Mouse (Mus musculus) liver, adult 2 months (tissue): ENCODE measurements at regions not wholly inside any gene's neighbourhood (a gene's known extent, or its start where the extent isn't known, plus 50 kb on each side); places are given as distances from the start of the nearest gene placed in this dataset.

Experiments used
- DNase-seq: peaks from one replicate; pipeline ENCODE4 v3.0.0-alpha.2; 2011; ENCODE audit warnings: low read depth, low spot score; ENCODE audit errors: extremely low read depth
- H3K27ac ChIP-seq: fragments of 200-500 bp; replicated peaks from 2 replicates; pipeline ENCODE4 v1.5.1; 2012; ENCODE audit warnings: low read depth, mild to moderate bottlenecking, control low read depth, inconsistent platforms, low read length; ENCODE audit not compliant: insufficient read depth
- H3K27me3 ChIP-seq: fragments of 200-500 bp; 2 replicates; pipeline ENCODE4 v1.6.1; 2012; ENCODE audit warnings: mild to moderate bottlenecking, moderate library complexity, low read length, inconsistent platforms; ENCODE audit not compliant: control insufficient read depth, insufficient read depth
- H3K36me3 ChIP-seq: fragments of 200-500 bp; 2 replicates; pipeline ENCODE4 v1.6.1; 2012; ENCODE audit warnings: low read length, inconsistent platforms; ENCODE audit not compliant: control insufficient read depth, insufficient read depth
- H3K4me1 ChIP-seq: fragments of 200-500 bp; 2 replicates; pipeline ENCODE4 v1.6.1; 2011; ENCODE audit warnings: low read length; ENCODE audit not compliant: control insufficient read depth, insufficient read depth
- H3K4me3 ChIP-seq: fragments of 200-500 bp; 2 replicates; pipeline ENCODE4 v1.5.1; 2011; ENCODE audit warnings: low read depth, mild to moderate bottlenecking, control low read depth, low read length, moderate library complexity; ENCODE audit not compliant: insufficient read depth
- H3K79me2 ChIP-seq: fragments of 200-500 bp; 2 replicates; pipeline ENCODE4 v1.6.1; 2012; ENCODE audit warnings: inconsistent platforms, mild to moderate bottlenecking, low read length, moderate library complexity; ENCODE audit not compliant: control insufficient read depth, insufficient read depth
- H3K9ac ChIP-seq: fragments of 200-500 bp; 2 replicates; pipeline ENCODE4 v1.6.1; 2012; ENCODE audit warnings: low read depth, mild to moderate bottlenecking, control low read depth, inconsistent platforms, low read length
- CTCF ChIP-seq: fragments of 200-500 bp; IDR thresholded peaks from 2 replicates; pipeline ENCODE4 v1.5.1; 2011; ENCODE audit warnings: low read depth, low read length, control low read depth
- POLR2A ChIP-seq: fragments of 200-500 bp; IDR thresholded peaks from 2 replicates; pipeline ENCODE4 v1.6.1; 2011; ENCODE audit warnings: low read length, control low read depth; ENCODE audit not compliant: insufficient read depth; ENCODE audit errors: extremely low read depth
- WGBS: fragments of 180-500 bp; shearing (Covaris S2); methylation state at CpG from one replicate; pipeline ENCODE4 v1.1.7; 2018; 5-methylcytosine and 5-hydroxymethylcytosine counted together

- Histone ChIP-seq H3K9ac (no peak overlapping the region), H3K36me3 (no peaks in the 10 kb centered on the region), H3K4me1 (no peaks in the 10 kb centered on the region), H3K79me2 (no peaks in the 10 kb centered on the region), H3K27me3 (no peaks in the 10 kb centered on the region), H3K27ac (no peak overlapping the region), H3K4me3 (no peak overlapping the region)
- no peak for DNase-seq
- TF ChIP-seq POLR2A = no peak
- TF ChIP-seq CTCF = no peak
Observed at GRCm38 (mm10) chr1:113288242-113288641, 1423.5 kb upstream of the Dsel start.

GRCm38 (mm10) chr1:113284122-113284521 is 1419.4 kb upstream of the Dsel start:
- TF ChIP-seq CTCF (no peak), POLR2A (no peak)
- H3K4me1 ChIP-seq = no peaks in the 10 kb centered on the region
- H3K4me3 ChIP-seq = no peak overlapping the region
- no peaks in the 10 kb centered on the region for H3K36me3 ChIP-seq
- no peaks in the 10 kb centered on the region for H3K27me3 ChIP-seq
- H3K27ac ChIP-seq = no peak overlapping the region
- H3K79me2 ChIP-seq = no peaks in the 10 kb centered on the region
- no peak for DNase-seq
- H3K9ac ChIP-seq = no peak overlapping the region

- no peak for TF ChIP-seq CTCF
- no peak for TF ChIP-seq POLR2A
- Histone ChIP-seq H3K36me3 (no peaks in the 10 kb centered on the region), H3K27ac (no peak overlapping the region), H3K4me3 (no peak overlapping the region), H3K9ac (no peak overlapping the region), H3K27me3 (no peaks in the 10 kb centered on the region), H3K79me2 (no peaks in the 10 kb centered on the region), H3K4me1 (no peaks in the 10 kb centered on the region)
- DNase-seq = no peak
Observed at GRCm38 (mm10) chr1:113259421-113259820, 1394.7 kb upstream of the Dsel start.

DNA sequence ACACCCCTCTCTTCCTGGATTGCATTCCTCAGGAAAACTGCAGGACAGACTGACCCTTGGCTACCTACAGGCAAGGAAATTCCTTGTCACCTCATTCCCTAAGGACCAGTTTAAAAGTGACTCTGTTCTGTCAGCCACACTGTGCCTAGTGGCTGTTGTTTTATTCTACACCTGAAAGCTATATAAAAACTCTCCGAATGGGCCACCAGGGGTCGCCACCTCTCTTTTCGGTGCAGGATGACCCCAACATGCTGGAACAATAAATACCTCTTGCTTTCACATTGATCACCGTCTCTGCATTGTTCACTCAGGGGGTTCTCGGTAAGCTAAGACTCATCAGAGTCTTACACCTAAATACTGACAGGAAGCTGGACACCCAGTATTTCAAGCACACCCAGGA is 1382.6 kb upstream of the Dsel start:
- H3K4me3 ChIP-seq = no peak overlapping the region
- H3K9ac ChIP-seq = no peak overlapping the region
- no peaks in the 10 kb centered on the region for H3K36me3 ChIP-seq
- WGBS = 74% methylated on average over 5 of the region's 5 CpGs
- TF ChIP-seq POLR2A (no peak), CTCF (no peak)
- no peaks in the 10 kb centered on the region for H3K4me1 ChIP-seq
- no peaks in the 10 kb centered on the region for H3K27me3 ChIP-seq
- no peak for DNase-seq
- H3K27ac ChIP-seq = no peak overlapping the region
- H3K79me2 ChIP-seq = no peaks in the 10 kb centered on the region

GRCm38 (mm10) chr1:113210095-113210494 is 1345.4 kb upstream of the Dsel start:
- H3K4me3 ChIP-seq = no peak overlapping the region
- H3K27ac ChIP-seq = no peak overlapping the region
- no peaks in the 10 kb centered on the region for H3K4me1 ChIP-seq
- H3K9ac ChIP-seq = no peak overlapping the region
- TF ChIP-seq CTCF = no peak
- no peak for TF ChIP-seq POLR2A
- no peaks in the 10 kb centered on the region for H3K27me3 ChIP-seq
- DNase-seq = no peak
- no peaks in the 10 kb centered on the region for H3K36me3 ChIP-seq
- WGBS = 75% methylated on average over 1 of the region's 1 CpGs
- H3K79me2 ChIP-seq = no peaks in the 10 kb centered on the region

DNA sequence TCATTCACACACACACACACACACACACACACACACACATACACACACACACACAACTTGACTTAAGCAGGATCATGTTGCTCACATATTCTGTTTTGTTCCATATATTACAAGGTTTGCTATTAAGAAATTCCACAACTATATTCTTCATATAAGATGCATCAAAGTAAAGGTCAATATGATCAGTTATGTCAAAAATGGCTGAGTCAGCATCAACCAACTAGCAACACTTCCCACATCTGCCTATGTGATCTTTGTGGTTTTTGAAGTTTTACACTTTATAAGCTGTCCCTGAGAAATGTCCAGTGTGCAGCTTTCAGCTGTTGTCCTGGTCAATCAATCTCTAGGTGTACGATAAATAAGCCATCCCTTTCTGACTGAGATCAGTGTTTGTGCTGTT is 1339.3 kb upstream of the Dsel start:
- no peak for TF ChIP-seq CTCF
- no peak for TF ChIP-seq POLR2A
- DNase-seq = no peak
- Histone ChIP-seq H3K27ac (no peak overlapping the region), H3K4me3 (no peak overlapping the region), H3K27me3 (no peaks in the 10 kb centered on the region), H3K4me1 (no peaks in the 10 kb centered on the region), H3K79me2 (no peaks in the 10 kb centered on the region), H3K9ac (no peak overlapping the region), H3K36me3 (no peaks in the 10 kb centered on the region)
- WGBS = 89% methylated on average over 1 of the region's 1 CpGs
